Mouse (Mus musculus): ENCODE measurements around the gene Ddr1.

Ddr1 gene

DNA sequence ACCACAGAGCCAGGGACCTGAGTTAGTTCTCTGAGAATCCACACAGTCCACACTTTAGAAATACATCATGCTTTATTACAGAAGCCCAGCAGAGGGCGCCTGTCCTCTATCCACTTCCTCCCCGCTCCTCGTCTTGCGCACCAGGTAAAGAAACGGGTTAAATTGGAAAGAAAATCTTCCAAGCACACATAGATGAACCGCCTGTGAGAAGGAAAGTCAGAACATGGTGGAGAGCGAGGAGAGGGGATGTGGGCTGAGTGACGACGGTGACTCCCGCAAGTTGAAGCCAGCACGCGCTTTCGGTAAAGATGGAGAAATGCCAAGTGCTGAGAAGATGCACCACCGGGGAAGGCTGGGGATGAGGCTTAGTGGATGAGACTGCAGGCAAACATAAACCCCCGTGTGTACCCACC lies 68.7 kb downstream of the Ddr1 start:
- peak; percentile 33 for DNase-seq (ENCODE audit: low read depth, low spot score)

DNA sequence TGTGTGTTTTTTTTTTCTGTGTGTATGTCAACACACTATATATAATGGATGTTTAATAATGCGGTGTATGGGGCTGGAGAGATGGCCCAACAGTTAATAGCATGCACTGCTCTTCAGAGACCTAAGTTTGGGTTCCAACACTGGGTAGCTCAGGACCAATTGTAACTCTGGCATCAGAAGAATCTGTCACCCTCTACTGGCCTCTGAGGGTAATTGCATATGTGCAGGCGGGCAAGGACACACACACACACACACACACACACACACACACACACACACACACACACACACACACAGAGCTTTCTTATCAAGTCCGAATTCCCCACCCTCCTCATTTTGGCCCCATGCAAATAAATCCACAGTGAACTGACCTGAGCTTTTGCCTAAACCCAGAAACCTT lies 69.2 kb downstream of the Ddr1 start:
- DNase-seq (ENCODE audit: low read depth, low spot score), result no peak

DNA sequence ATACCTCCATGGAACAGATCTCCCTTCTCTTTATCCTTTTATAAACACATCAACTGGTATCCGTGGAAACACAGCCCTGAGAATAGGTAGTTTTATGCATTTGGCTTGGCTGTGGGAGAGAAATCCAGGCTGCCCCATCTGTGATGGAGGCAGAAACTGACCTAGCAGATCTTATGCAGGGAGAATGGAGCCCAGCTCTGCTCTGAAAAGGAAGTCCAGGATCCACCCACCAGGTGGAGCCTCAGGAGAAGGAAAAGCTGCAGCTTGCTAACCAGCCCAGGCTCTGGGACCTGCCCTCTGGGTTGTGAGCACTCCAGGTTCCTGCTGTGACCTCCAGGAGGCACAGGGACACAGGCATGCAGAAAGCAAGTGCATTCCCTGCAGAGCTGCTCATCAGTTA lies 70.4 kb downstream of the Ddr1 start:
- DNase-seq (ENCODE audit: low read depth, low spot score), result no peak

All from c-Kit-negative CD71-positive TER-119-positive erythroid progenitor cells, embryonic 14.5 days (primary cell).